Mouse (Mus musculus) kidney, adult 2 months (tissue): ENCODE data around the gene Gm49361.

Experiments used
- CTCF ChIP-seq: fragments of 200-500 bp; conservative IDR thresholded peaks from 2 replicates; pipeline ENCODE4 v1.5.1; 2011; ENCODE audit warnings: low read depth, mild to moderate bottlenecking, control low read depth, low read length, moderate library complexity, mixed read lengths; ENCODE audit not compliant: insufficient read depth, insufficient read length
- POLR2A ChIP-seq: fragments of 200-500 bp; IDR thresholded peaks from one replicate; pipeline ENCODE4 v1.6.1; 2011; ENCODE audit warnings: low read depth, low read length, control low read depth

- TF ChIP-seq CTCF = no peak
- no peak for TF ChIP-seq POLR2A
Measured at GRCm38 (mm10) chr14:57718245-57718644, 27.7 kb downstream of the Gm49361 start.
